Mouse (Mus musculus) lung, postnatal 0 days (tissue): ENCODE data around the gene Cdh12. TPM values are rescaled to one million over a fixed set of nuclear protein-coding genes. Genes with fewer than 3 reads are reported as not detected.
"Not testable (repeated sequence)": the region's sequence is repeated elsewhere in the genome, so short reads cannot be mapped to it uniquely, and the experiment has no call there.

Source experiments
- ATAC-seq: fragments of 200-750 bp; cut with Nextera tagmentation; 2 replicates; pipeline ENCODE4 v1.8.0; 2017; ENCODE audit warnings: moderate library complexity
- DNase-seq: peaks from one replicate; pipeline ENCODE4 v3.0.0-alpha.2; 2016; ENCODE audit warnings: low spot score
- H3K27ac ChIP-seq: fragments of 300-500 bp; sonication (generic); 2 replicates; pipeline ENCODE4 v1.5.1; 2014; ENCODE audit warnings: antibody characterized with exemption, mild to moderate bottlenecking, low read length, mixed read lengths
- H3K27me3 ChIP-seq: fragments of 300-500 bp; sonication (generic); replicated peaks from 2 replicates; pipeline ENCODE4 v1.6.1; 2014; ENCODE audit warnings: low read length, mixed read lengths; ENCODE audit not compliant: insufficient read depth
- H3K36me3 ChIP-seq: fragments of 300-500 bp; sonication (generic); 2 replicates; pipeline ENCODE4 v1.6.1; 2014; ENCODE audit warnings: low read length, mixed read lengths; ENCODE audit not compliant: insufficient read depth
- H3K4me1 ChIP-seq: fragments of 300-500 bp; sonication (generic); 2 replicates; pipeline ENCODE4 v1.6.1; 2014; ENCODE audit warnings: antibody characterized with exemption, low read depth, low read length, mixed read lengths; ENCODE audit not compliant: insufficient read depth
- H3K4me2 ChIP-seq: fragments of 300-500 bp; sonication (generic); replicated peaks from 2 replicates; pipeline ENCODE4 v1.6.1; 2014; ENCODE audit warnings: low read depth, mild to moderate bottlenecking, low read length, moderate library complexity, mixed read lengths
- H3K4me3 ChIP-seq: fragments of 300-500 bp; sonication (generic); 2 replicates; pipeline ENCODE4 v1.5.1; 2014; ENCODE audit warnings: low read depth, low read length
- H3K9ac ChIP-seq: fragments of 300-500 bp; sonication (generic); replicated peaks from 2 replicates; pipeline ENCODE4 v1.6.1; 2014; ENCODE audit warnings: low read depth, mild to moderate bottlenecking
- H3K9me3 ChIP-seq: fragments of 300-500 bp; sonication (generic); 2 replicates; pipeline ENCODE4 v1.6.1; 2016; ENCODE audit warnings: low read length, mixed read lengths
- CTCF ChIP-seq: IDR thresholded peaks from 2 replicates; pipeline ENCODE4 v1.5.1; 2016; ENCODE audit warnings: antibody characterized with exemption, mild to moderate bottlenecking
- EP300 ChIP-seq: IDR thresholded peaks from 2 replicates; pipeline ENCODE4 v1.6.1; 2016; ENCODE audit warnings: antibody characterized with exemption, mild to moderate bottlenecking, control low read depth
- WGBS: fragments of 180-500 bp; shearing (Covaris S2); extraction: QIAGEN DNeasy Blood & Tissue Kit; methylation state at CpG from one replicate; pipeline ENCODE4 v1.1.7; 2014; 5-methylcytosine and 5-hydroxymethylcytosine counted together
- polyA plus RNA-seq: library from polyadenylated mRNA; unstranded; fragments of >200 nt; fragmentation: Nextera tagmentation; extraction: Ambion mirVana; gene quantifications from 2 replicates; pipeline ENCODE4 v1.2.1, GENCODE M21; 2015

The Cdh12 gene
- polyA plus RNA-seq, 1 experiment from 2014 or later: not detected

GRCm38 (mm10) chr15:21146896-21147295, 697.8 kb downstream of the Cdh12 start:
- H3K4me3 ChIP-seq: no peak overlapping the region
- H3K9me3 ChIP-seq: no peaks in the 10 kb centered on the region
- no peak for DNase-seq
- H3K36me3 ChIP-seq: no peaks in the 10 kb centered on the region
- no peak overlapping the region for H3K27ac ChIP-seq
- no peaks in the 10 kb centered on the region for H3K27me3 ChIP-seq
- no peak overlapping the region for H3K4me2 ChIP-seq
- no peak overlapping the region for H3K9ac ChIP-seq
- WGBS: 76% methylated on average over 4 of the region's 4 CpGs
- no peak for ATAC-seq
- H3K4me1 ChIP-seq: no peaks in the 10 kb centered on the region
- no peak for TF ChIP-seq CTCF
- no peak for TF ChIP-seq EP300

GRCm38 (mm10) chr15:21153602-21154001, 704.5 kb downstream of the Cdh12 start:
- no peak overlapping the region for H3K9ac ChIP-seq
- TF ChIP-seq EP300: no peak
- TF ChIP-seq CTCF: no peak
- no peaks in the 10 kb centered on the region for H3K36me3 ChIP-seq
- DNase-seq: no peak
- H3K4me3 ChIP-seq: no peak overlapping the region
- H3K4me1 ChIP-seq: no peaks in the 10 kb centered on the region
- no peak for ATAC-seq
- no peaks in the 10 kb centered on the region for H3K27me3 ChIP-seq
- no peak overlapping the region for H3K4me2 ChIP-seq
- no peak overlapping the region for H3K27ac ChIP-seq
- 88% methylated on average over 3 of the region's 3 CpGs for WGBS
- no peaks in the 10 kb centered on the region for H3K9me3 ChIP-seq

- TF ChIP-seq CTCF (no peak), EP300 (no peak)
- no peak overlapping the region for H3K4me3 ChIP-seq
- no peak overlapping the region for H3K4me2 ChIP-seq
- no peaks in the 10 kb centered on the region for H3K36me3 ChIP-seq
- H3K9ac ChIP-seq: no peak overlapping the region
- H3K27me3 ChIP-seq: no peaks in the 10 kb centered on the region
- no peaks in the 10 kb centered on the region for H3K4me1 ChIP-seq
- DNase-seq (no peak), ATAC-seq (no peak)
- no peak overlapping the region for H3K27ac ChIP-seq
- WGBS: 42% methylated on average over 5 of the region's 5 CpGs
- no peaks in the 10 kb centered on the region for H3K9me3 ChIP-seq
Measured at GRCm38 (mm10) chr15:21179727-21180126, 730.7 kb downstream of the Cdh12 start.

GRCm38 (mm10) chr15:21180191-21180590, 731.1 kb downstream of the Cdh12 start:
- no peaks in the 10 kb centered on the region for H3K27me3 ChIP-seq
- no peaks in the 10 kb centered on the region for H3K36me3 ChIP-seq
- H3K9ac ChIP-seq: no peak overlapping the region
- TF ChIP-seq EP300 (no peak), CTCF (no peak)
- H3K4me1 ChIP-seq: no peaks in the 10 kb centered on the region
- H3K4me2 ChIP-seq: no peak overlapping the region
- H3K27ac ChIP-seq: no peak overlapping the region
- no peak for ATAC-seq
- no peaks in the 10 kb centered on the region for H3K9me3 ChIP-seq
- H3K4me3 ChIP-seq: no peak overlapping the region
- DNase-seq: no peak
- 57% methylated on average over 4 of the region's 4 CpGs for WGBS

GRCm38 (mm10) chr15:21185799-21186198, 736.7 kb downstream of the Cdh12 start:
- Histone ChIP-seq H3K27ac (no peak overlapping the region), H3K4me3 (no peak overlapping the region), H3K9me3 (no peaks in the 10 kb centered on the region), H3K36me3 (no peaks in the 10 kb centered on the region), H3K4me2 (no peak overlapping the region), H3K9ac (no peak overlapping the region), H3K4me1 (no peaks in the 10 kb centered on the region), H3K27me3 (no peaks in the 10 kb centered on the region)
- no peak for ATAC-seq
- WGBS: 37% methylated on average over 1 of the region's 1 CpGs
- DNase-seq: no peak
- TF ChIP-seq CTCF: no peak
- no peak for TF ChIP-seq EP300

- not testable (repeated sequence) for ATAC-seq, DNase-seq, H3K27ac ChIP-seq, H3K4me2 ChIP-seq, H3K4me3 ChIP-seq, H3K9ac ChIP-seq, H3K36me3 ChIP-seq, H3K27me3 ChIP-seq, H3K4me1 ChIP-seq, H3K9me3 ChIP-seq
- 71% methylated on average over 2 of the region's 2 CpGs for WGBS
Measured at GRCm38 (mm10) chr15:21210089-21210488, 761.0 kb downstream of the Cdh12 start.

GRCm38 (mm10) chr15:21223006-21223405, 773.9 kb downstream of the Cdh12 start:
- Histone ChIP-seq H3K4me1 (no peaks in the 10 kb centered on the region), H3K9me3 (no peaks in the 10 kb centered on the region), H3K36me3 (no peaks in the 10 kb centered on the region), H3K9ac (no peak overlapping the region), H3K27ac (no peak overlapping the region), H3K27me3 (no peaks in the 10 kb centered on the region), H3K4me2 (no peak overlapping the region), H3K4me3 (no peak overlapping the region)
- no peak for DNase-seq
- ATAC-seq: no peak
- TF ChIP-seq CTCF (no peak), EP300 (no peak)
- WGBS: 88% methylated on average over 5 of the region's 5 CpGs
